Mouse (Mus musculus): ENCODE data around the gene Hist1h2bb.
"Not testable (repeated sequence)": the region's sequence is repeated elsewhere in the genome, so short reads cannot be mapped to it uniquely, and the experiment has no call there.

- peak; percentile 51; the same call in 1 of the 2 replicates for TF ChIP-seq GATA1 (IDR thresholded peaks at IDR 0.05; ENCODE audit: low read length)
- TF ChIP-seq TAL1 (IDR thresholded peaks at IDR 0.05; ENCODE audit: low read length), result not testable (repeated sequence)
These were observed 15.6 kb downstream of the Hist1h2bb start, which contains the start of gene Hist1h3a for GRCm38 (mm10) chr13:23761871-23762821.

Measured in erythroblast, embryonic 14.5 days (primary cell).